Mouse (Mus musculus): Measurements from ENCODE around the gene Slc48a1. TPM values are rescaled to one million over a fixed set of nuclear protein-coding genes. Genes with fewer than 3 reads are reported as not detected.

Gene Slc48a1
- polyA plus RNA-seq (2017; shearing (Covaris generic)) = 10 to 100 TPM; 23.6 to 29.0 TPM

DNA sequence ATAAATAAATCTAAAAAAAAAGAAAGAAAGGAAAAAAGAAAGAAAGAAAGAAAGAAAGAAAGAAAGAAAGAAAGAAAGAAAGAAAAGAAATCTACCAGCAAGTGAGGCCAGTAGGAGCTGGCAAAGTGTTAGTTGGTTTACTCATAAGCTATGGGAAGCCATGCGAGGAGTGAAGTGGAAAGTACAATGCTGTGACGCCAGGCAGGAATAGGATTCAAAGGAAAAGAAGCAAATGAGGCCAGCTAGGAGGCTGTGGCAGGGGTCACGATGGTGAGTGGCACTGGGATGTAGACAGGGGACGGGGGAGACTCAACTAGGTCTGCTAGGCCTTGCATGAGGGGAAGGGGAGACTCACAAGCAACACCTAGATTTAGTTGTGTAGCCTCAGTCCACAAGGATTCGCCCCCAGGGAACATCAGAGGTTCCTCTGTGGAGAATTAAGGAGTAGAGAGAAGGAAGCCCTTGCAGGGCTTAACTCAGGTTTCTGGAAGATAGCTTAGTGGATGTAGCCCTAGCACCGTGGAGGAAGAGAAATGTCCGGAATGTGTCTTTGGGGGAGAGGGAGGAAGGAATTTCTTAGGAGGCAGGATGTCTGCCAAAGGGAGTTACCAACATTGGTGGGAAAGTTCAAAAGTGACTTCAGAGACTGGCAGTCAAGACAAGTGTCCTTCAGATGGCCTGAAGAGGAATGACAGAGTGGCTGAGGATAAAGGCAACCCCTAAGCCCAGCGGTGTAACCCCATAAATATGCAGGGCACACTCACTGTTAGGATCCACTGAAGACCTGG is at the start of gene Slc48a1:
Gene Slc48a1 (plus strand): TSS at position 210 of the 788 bp plus-strand sequence.
- ATAC-seq = no peak

DNA sequence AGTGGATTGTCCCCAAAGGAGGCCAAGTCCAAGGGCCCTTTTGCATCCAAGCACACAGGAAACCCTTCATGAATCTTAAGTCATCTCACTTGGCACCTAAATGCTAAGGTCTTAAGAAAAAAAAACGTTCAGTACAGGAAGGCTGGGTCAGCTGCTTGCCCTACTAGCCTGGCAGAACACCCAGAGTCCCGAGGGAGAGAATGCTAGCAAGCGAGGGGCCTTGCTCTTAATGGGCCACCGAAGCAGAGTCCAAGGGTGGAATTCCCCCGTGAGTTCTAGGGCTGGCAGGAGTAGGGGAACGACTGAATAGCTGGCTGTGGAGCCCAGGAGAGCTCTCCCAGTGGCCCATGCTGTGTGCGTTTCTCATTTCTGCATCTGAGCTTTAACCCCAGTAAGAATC is 49.5 kb upstream of the Slc48a1 start:
- ATAC-seq = no peak

DNA sequence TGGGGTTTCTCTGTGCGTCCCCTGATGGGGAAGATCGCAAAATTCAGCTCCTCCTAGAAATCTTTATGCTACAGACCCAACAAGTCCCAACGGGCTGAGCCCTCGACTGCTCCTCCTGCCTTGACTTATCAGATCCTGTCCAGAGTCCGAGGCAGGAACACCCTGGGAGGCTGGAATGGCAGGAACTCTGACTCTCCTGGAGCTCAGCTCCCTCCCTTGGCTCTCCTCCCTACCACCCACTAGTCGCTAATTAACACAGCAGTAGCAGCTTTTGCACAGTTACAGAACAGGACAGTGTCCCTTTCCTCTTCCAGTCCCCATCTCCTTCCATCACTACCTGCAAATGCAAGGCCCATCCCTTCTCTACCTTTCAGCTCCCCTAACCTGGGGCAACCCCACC is 48.0 kb upstream of the Slc48a1 start:
- no peak for ATAC-seq

DNA sequence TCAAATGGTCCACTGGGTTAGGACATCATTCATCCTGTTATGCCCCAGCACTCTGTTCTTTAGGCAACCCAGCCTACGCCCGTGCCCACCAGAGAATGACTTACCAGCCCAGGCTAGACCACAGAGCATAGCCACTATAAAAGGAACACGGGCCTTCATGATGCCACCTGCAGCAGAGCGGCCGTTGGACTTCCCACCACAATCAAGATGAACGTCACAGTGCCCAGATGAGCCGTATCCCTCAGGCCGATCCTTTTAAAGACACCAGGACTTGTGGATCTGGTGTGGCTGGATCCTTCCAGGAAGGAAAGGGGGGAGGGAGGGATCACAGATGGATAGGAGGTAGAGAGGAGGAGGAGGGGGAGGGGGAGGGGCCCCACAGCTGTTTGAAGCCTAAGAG is 47.2 kb upstream of the Slc48a1 start, which contains the start of gene Endou:
Gene Endou (minus strand): TSS at position 229 of the 400 bp plus-strand sequence.
- ATAC-seq = no peak

DNA sequence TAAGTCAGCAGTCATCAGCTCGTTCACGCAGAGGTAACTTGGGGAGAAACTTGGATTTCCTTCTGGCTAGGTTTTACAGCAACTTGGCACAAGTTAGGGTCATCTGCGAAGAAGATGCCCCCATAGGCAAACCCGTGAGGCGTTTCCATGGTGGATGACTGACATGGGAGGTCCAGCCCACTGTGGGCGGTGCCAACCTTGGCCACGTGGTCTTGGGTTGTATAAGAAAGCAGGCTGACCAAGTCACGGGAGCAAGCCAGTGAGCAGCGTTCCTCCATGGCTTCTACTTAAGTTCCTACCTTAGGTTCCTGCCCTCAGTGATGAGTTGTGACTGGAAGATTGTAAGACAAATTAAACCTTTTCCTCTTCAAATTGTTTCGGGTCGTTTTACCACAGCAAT is 46.3 kb upstream of the Slc48a1 start:
- no peak for ATAC-seq

DNA sequence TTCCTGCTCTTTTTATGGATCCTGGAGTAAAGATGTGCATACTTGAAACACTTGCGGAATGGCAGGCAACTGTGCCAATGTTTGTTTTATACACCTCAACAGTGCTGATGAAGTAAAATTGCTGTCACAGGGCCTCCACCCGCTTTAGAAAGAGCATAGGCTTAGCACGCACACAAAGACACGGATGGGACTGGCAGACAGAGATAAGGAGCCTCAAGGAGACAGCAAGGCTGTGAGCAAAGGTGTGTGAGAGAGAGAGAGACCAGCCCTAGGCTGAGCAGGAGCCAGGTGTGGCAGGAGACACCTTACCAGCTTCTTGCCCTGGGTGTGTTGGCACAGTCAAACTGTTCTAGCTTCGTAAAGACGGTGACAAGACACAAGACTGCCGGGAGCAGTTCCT is 39.4 kb upstream of the Slc48a1 start:
- ATAC-seq = no peak

DNA sequence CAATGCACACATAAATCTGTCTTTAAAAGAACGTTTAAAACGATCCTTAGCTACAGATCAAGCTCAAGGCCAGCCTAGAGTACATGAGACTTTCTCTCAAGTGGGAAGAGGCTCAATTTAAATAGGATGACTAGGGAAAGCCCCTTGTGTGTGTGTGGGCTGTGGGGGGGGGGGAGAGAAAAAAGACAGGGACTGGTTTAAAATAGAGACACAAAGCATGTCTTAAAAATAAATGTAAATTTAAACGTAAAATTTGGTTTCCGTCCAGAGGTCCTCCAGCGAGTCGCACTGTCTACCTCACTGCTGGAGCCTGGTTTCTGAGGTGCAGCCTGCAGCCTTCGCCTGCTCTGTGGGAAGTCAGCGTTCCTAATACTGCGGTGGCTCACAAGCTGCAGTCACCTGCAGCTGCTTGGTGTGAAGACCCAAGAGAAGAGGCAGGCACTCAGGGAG is 38.0 kb upstream of the Slc48a1 start:
- ATAC-seq = no peak

DNA sequence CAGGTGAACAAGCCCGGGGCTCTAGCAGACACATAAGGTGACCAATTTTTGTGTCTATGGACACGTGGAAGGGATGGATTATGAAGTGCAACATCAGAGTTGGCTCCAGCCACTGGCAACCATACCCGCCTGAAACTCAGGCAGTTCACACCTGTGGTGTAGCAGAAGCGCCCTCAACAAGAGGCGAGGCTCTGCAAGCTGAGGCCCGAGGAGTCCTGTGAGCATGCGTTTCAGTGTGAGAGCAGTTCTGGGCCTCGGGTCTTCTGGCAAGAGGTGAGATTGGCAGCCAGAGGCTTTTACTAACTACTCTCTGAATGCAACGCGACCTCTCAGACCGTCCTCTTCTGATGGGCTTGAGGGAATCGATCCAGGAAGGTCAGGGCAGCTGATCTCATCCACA is 36.7 kb upstream of the Slc48a1 start:
- no peak for ATAC-seq

DNA sequence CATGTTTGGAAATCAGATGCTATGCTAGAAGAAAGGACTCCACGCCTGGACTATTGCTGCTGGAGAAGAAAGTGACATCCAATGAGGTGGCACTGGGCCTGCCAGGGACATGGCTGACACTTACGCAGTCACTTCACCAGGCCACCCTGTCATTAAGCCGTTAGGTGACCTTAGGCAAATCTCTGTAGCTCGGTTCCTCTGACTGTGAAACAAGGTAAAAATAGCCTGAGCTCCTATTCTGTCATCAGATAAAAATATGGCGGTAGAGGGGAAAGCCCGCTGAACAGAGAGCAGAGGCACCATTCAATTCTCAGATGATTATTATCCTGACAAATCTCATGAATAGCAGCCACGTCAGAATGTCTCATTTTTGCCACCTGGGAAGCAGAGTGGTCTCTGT is 36.2 kb upstream of the Slc48a1 start:
- ATAC-seq = no peak

DNA sequence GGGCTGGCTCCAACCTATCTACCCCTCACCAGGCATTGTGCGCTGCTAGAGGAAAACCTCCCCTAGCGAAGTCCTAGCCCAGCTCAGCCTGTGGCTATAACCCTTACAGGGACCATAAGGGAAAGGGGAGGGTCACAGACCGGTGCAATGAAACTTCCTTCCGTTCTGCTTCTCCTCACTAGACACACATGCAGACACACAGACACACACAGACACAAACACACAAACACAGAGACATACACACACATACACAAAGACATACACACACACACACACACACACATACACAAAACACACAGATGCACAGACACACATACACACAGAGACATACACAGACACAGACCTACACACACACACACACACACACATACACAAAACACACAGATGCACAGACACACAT is 35.7 kb upstream of the Slc48a1 start:
- ATAC-seq = no peak

DNA sequence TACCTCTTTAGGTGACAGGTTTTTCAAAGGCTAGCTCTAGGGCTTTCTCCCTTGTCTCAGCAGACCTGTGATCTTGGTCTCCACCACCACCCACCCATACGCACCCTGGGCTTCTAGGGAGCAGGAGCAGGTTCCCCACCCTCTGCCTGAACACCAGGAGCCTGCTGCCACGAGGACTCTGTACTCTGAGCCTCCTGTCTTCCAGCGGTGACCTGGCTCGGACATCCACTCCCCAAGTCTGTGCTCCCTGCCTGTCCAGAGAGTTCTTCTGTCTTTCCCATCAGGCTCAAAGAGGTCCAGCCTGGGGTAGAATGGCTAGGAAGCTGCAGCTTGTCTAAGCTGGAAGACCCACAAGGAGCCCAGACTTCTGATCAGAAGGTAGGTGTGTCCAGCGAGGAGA is 35.1 kb upstream of the Slc48a1 start:
- no peak for ATAC-seq

DNA sequence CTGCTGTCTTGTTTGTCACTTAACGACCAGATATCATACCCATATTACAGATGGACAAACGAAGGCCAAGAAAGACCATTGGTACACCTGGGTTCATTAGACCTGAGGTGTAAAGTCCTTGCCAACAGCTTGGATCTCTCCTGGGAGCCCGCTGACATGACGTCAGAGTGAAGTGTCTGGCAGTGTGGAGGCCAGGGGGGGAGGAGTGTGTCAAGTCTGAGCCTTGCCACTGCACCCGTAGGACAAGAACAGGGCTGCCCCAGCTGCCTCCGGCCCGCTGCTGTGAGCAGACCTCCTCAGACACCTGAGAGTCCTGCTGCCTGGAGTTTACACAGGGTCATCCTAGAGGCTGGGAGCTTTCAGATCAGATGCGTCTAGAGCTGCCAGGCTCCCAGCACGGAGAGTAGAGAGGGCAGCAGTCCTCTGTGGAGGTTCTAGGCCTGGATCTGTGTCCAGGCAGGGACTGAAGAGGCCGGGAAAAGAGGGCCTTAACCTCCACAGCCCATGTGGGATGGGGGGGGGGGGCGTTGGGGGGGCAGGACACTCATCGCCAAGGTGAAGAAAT is 34.3 kb upstream of the Slc48a1 start:
- no peak for ATAC-seq

DNA sequence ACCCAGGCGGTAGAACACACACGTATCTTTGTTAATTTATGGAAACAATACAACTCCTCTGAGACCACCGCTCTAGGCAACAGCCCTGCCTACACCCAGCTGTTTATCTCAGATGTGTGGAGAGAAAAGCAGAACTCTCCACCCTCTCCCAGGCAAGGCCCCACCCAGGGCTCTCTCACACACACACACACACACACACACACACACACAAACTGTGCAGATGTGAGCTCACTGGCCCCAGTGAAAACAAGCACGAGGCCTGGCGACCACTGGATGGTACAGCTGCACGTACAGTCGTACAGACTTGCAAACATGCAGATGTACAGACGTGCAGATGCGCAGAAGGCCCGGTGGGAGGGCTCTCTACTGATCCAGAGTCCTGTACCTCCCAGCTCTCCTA is 33.4 kb upstream of the Slc48a1 start:
- ATAC-seq = no peak

DNA sequence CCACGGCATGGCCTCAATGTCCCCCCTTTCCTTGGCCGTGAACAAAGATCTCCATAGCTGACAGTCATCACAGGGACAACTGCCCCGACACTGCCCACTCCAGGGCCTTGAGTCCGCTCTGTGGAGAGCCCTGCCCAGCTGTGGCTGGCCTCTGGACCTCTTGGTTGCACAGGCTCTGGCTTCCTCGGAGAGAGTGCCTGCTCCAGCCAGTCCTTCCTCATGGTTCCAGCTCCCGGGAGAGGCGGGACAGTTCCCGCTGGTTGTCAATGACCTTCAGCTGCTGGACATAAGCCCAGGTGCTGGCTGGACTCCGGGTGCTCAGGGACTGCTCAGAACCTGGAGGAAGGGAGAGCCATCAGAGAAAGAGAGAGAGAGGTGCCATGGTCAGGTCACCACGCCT is 33.0 kb upstream of the Slc48a1 start:
- no peak for ATAC-seq

DNA sequence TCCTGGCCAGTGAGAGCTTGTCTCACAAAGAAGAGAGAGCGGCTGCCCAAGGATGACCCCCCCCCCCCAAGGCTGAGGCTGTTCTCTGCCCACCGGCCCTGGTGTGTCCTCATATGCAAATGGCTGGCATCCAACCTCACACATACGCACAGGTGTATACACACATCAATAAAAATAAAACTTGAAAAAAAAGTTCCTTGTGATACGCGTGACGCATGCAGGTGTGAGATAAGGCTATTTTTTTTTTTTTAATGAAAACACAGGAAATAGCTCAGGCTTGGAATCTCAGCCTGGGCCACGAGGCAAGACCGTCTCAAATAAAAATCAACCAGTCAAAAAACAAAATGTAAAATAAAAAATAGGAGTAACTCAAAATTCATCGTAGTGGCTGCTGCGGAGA is 32.0 kb upstream of the Slc48a1 start:
- ATAC-seq = no peak

DNA sequence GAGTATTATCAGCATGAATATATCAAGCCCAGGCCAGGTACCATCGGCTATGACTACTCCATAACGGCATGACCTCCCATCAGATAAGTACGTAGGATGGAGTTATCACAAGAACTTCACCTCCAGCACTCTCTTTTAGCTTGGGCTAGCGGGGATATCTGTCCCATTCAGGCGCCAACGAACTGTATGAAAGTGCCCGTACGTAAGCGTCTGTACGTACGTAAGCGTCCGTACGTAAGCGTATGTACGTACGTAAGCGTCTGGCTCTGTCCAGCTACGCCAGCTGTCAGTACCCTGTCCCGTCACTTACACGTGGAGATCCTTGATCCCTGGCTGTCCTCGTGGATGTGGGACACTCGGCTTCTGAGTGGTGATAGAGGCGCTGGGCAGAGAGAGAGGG is 31.6 kb upstream of the Slc48a1 start:
- no peak for ATAC-seq

DNA sequence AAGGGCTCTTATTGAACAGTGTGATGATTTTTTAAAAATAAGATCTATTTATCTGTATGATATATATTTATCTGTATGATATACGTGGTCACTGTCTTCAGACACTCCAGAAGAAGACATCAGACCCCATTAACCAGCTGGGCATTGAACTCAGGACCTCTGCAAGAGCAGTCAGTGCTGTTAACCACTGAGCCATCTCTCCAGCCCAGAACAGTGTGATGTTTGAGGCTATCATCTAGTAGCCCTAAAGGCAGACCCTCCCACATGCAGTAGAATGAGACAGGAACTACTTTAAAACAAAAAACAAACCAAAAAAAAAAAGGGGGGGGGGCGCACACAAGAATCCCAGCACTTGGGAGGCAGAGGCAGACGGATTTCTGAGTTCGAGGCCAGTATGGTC is 30.8 kb upstream of the Slc48a1 start:
- no peak for ATAC-seq

DNA sequence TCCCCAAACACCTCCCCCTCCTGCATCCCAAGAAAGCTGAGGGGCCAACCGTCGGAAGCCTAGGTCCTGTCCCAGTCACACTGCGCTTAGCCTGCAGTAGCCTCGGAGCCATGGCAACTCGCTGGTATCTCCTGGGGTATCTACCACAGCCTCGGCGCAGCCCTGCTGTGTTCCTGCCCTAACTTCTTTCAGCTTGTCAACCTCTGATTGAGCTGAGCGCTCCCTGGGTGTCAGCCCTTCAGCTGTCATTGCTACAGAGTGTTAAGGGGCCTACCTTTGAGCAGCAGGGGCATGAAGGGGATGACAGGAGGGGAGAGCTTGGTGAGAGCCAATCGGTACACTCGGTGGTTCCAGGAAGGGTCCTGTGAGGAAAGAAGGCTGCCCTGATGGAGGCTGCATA is 30.0 kb upstream of the Slc48a1 start:
- no peak for ATAC-seq

DNA sequence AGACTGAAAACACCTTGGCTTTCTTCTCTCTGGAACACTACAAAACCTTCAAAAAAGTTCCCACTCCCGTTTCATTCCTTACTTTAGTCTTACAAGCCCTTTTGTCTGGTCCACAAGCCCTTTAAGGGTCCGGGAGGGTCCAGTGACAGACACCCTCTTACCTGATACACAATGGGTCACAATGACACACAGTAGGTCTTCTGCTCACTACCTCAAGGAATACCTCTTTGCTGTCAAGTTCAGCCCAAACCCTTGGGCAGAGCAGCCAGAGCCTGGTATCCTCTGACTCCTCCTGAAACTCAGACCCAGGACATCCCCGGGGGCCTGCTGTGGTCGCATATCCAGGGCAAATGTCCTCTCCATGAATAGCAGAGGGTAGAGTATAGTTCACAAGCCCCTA is 29.4 kb upstream of the Slc48a1 start:
- no peak for ATAC-seq

DNA sequence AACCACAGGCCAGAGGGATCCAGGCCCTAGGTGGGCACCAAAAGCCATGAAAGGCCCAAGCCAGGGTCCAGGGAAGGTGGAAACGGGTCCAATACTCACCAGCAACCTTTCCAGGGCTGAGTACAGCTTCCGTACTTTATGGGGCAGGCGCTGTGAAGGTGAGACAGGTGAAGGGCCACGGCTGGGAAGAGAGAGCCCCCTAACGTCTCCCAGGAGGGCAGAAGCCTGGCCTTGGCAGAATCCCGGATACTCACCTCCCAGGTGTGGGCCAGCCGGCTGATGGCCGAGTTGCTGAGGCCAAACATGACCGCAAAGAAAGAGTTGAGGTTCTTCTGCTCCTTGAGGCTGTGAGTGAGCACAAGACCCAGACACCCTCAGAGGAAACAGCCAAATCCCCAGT is 28.9 kb upstream of the Slc48a1 start:
- no peak for ATAC-seq

DNA sequence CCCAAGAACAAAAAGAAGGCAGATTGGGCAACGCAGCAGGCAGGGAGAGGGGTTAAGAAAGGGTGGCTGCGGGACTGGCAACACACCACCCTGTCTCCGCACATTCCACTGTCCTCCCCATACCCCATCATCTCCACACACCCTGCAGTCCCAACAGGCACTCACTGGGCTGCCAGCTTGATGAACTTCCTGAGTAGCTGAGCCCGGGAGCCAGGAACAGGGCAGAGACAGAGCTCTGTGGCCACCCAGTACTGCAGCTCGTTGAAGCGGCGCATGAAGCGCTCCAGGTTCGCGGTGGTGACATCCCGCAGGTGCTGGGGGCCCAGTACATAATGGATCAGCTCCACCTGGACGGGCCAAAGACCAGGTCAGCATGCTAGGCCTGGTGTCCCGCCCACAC is 28.5 kb upstream of the Slc48a1 start:
- no peak for ATAC-seq

DNA sequence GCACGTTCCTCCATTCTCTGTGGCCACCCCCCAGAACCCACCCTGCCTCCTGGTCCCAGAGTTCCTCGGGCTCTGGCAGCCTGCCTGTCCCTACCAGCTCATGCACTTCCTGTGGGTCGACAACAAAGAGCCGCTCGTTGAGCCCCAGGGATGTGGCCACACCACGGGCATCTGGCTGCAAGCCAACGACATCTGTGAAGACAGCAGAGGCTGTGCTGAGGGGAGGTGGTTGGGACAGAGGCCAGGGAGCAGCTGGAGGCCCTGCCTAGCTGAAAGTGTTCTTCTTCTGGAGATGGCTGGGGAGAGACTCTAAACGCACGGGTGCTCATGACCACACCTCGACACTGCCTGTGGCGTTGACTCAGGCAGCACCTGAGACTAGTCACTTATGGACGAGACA is 27.6 kb upstream of the Slc48a1 start:
- no peak for ATAC-seq

DNA sequence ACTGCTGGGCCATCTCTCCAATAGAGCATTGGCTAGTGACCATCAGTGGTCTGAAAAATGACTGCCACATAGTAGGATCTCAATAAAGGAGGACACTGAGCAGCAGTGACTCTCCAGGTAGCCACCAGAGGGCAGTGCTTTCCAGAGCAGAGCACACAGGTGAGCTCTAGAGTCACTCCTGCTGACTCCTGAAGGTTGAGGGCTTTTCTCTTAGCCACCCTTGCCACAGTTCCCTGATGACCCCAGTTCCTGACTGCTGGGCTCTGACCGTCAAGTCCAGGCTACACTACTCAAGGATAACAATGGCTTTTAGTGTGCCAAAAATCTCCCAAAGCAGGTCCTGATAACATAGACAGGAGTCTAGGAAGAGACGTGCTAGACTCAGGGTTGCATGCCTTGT is 26.6 kb upstream of the Slc48a1 start:
- peak; percentile 52 for ATAC-seq

DNA sequence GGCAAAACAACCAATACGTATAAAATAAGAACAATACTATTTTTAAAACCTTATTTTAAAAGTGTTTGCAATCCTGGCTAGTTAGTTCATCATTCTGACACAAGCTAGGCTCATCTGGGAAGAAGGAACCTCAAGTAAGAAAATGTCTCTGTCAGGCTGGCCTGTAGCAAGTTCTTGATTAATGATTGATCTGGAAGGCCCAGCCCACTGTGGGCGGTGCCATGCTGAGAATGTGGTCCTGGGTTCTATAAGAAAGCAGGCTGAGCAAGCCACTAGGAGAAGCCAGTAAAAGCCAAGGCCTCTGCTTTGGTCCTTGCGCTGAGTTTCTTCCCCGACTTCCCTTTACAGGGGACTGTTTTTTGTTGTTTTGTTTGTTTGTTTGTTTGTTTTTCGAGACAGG is 25.8 kb upstream of the Slc48a1 start:
- ATAC-seq = no peak

DNA sequence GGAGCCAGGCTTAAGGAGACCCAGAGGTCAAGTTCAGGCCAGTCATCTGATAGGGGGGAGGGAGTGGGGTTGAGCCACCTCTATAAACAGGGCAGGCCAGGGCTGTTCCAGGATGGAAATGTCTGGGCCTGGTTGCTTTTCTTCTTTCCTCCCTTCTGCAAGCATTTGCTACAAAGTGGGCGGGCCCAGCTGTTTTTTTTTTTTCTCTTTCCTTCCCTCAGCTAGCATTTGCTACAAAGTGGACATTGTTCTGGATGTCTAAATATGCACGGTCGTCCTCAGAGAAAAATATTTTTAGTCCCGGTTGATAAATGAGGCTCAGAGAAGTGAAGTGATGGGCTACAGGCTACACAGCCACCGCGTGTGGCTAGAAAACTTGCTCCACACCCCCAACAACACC is 23.8 kb upstream of the Slc48a1 start:
- ATAC-seq = no peak

All from activated CD4-positive, CD25-positive, alpha-beta regulatory T cell, adult 4 months (primary cell).